Mouse (Mus musculus) limb, embryonic 14.5 days (tissue): ENCODE results near the gene Itgb3. TPM values are rescaled to one million over a fixed set of nuclear protein-coding genes. Genes with fewer than 3 reads are reported as not detected.

Experiments used
- ATAC-seq: fragments of 200-750 bp; cut with Nextera tagmentation; 2 replicates; pipeline ENCODE4 v1.8.0; 2017; ENCODE audit warnings: low read depth, moderate number of reproducible peaks, moderate TSS enrichment; ENCODE audit not compliant: low FRiP score
- DNase-seq: peaks from one replicate; pipeline ENCODE4 v3.0.0-alpha.2; 2015; ENCODE audit warnings: low spot score
- H3K27ac ChIP-seq: fragments of 300-500 bp; sonication (generic); replicated peaks from 2 replicates; pipeline ENCODE4 v1.5.1; 2014; ENCODE audit warnings: low read depth, mild to moderate bottlenecking, low read length, moderate library complexity, mixed read lengths
- H3K27me3 ChIP-seq: fragments of 300-500 bp; sonication (generic); 2 replicates; pipeline ENCODE4 v1.6.1; 2014; ENCODE audit warnings: low read length, mixed read lengths; ENCODE audit not compliant: control insufficient read depth, insufficient read depth
- H3K36me3 ChIP-seq: fragments of 300-500 bp; sonication (generic); 2 replicates; pipeline ENCODE4 v1.6.1; 2014; ENCODE audit warnings: mild to moderate bottlenecking, low read length, moderate library complexity, mixed read lengths; ENCODE audit not compliant: control insufficient read depth, insufficient read depth
- H3K4me1 ChIP-seq: fragments of 300-500 bp; sonication (generic); 2 replicates; pipeline ENCODE4 v1.6.1; 2014; ENCODE audit warnings: antibody characterized with exemption, low read length, mixed read lengths; ENCODE audit not compliant: control insufficient read depth, insufficient read depth
- H3K4me2 ChIP-seq: fragments of 300-500 bp; sonication (generic); replicated peaks from 2 replicates; pipeline ENCODE4 v1.6.1; 2014; ENCODE audit warnings: low read depth, mild to moderate bottlenecking, low read length, moderate library complexity; ENCODE audit not compliant: severe bottlenecking
- H3K4me3 ChIP-seq: fragments of 300-500 bp; sonication (generic); replicated peaks from 2 replicates; pipeline ENCODE4 v1.5.1; 2014; ENCODE audit warnings: low read length
- H3K9ac ChIP-seq: fragments of 300-500 bp; sonication (generic); 2 replicates; pipeline ENCODE4 v1.6.1; 2014; ENCODE audit warnings: mild to moderate bottlenecking, low read depth, low read length, moderate library complexity; ENCODE audit not compliant: severe bottlenecking
- H3K9me3 ChIP-seq: fragments of 300-500 bp; sonication (generic); 2 replicates; pipeline ENCODE4 v1.6.1; 2016; ENCODE audit warnings: low read length; ENCODE audit not compliant: control insufficient read depth
- POLR2A ChIP-seq: fragments of 200-500 bp; IDR thresholded peaks from 2 replicates; pipeline ENCODE4 v1.8.0; 2012; ENCODE audit warnings: inconsistent platforms, mild to moderate bottlenecking, moderate library complexity, borderline replicate concordance; ENCODE audit not compliant: insufficient read depth, insufficient read length; ENCODE audit errors: extremely low read depth
- WGBS: fragments of 180-500 bp; shearing (Covaris S2); extraction: QIAGEN DNeasy Blood & Tissue Kit; methylation state at CpG from one replicate; pipeline ENCODE4 v1.1.7; 2014; 5-methylcytosine and 5-hydroxymethylcytosine counted together
- polyA plus RNA-seq, 2 experiments: library from polyadenylated mRNA; depleted of rRNA in 1 of 2; stranded (reverse) in 1 of 2; unstranded in 1 of 2; fragments of >200 nt; fragmentation: Nextera tagmentation in 1 of 2; extraction: Ambion mirVana in 1 of 2; gene quantifications; 2 replicates each; pipeline versions ENCODE4 v1.2.1 to v1.2.3; 2012 to 2014

The Itgb3 gene
- polyA plus RNA-seq, 2 experiments: 1.4 to 2.9 TPM

DNA sequence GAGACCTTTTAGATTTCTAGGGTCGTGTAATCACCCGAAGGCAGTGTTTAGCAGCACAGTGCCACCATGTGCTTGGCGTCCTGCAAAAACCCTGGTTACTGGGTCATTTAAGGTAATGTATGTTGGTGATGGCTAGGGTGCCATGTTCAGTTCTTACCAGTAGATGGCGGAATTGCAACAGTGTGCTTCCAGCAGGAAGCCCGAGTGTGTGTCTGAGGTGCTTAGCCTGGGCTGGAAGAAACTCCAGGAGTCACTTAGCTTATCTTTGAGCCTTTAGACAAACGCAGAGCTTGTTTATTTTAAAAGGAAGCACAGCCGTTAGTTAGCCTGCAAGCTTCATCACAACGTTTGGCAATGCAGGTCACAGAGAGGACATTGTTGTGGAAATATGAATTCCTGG, 17.7 kb upstream of the Itgb3 start:
- DNase-seq (peak; percentile 83), ATAC-seq (peak; percentile 75; the same call in 1 of the 2 replicates)
- H3K4me3 ChIP-seq: no peak overlapping the region
- H3K4me2 ChIP-seq: no peak overlapping the region
- H3K4me1 ChIP-seq: no peaks in the 10 kb centered on the region
- TF ChIP-seq POLR2A: no peak
- no peak overlapping the region for H3K9ac ChIP-seq
- H3K36me3 ChIP-seq: no peaks in the 10 kb centered on the region
- H3K27ac ChIP-seq: no peak overlapping the region
- WGBS: under 1% methylated on average over 8 of the region's 8 CpGs
- no peaks in the 10 kb centered on the region for H3K9me3 ChIP-seq
- H3K27me3 ChIP-seq: no peaks in the 10 kb centered on the region

DNA sequence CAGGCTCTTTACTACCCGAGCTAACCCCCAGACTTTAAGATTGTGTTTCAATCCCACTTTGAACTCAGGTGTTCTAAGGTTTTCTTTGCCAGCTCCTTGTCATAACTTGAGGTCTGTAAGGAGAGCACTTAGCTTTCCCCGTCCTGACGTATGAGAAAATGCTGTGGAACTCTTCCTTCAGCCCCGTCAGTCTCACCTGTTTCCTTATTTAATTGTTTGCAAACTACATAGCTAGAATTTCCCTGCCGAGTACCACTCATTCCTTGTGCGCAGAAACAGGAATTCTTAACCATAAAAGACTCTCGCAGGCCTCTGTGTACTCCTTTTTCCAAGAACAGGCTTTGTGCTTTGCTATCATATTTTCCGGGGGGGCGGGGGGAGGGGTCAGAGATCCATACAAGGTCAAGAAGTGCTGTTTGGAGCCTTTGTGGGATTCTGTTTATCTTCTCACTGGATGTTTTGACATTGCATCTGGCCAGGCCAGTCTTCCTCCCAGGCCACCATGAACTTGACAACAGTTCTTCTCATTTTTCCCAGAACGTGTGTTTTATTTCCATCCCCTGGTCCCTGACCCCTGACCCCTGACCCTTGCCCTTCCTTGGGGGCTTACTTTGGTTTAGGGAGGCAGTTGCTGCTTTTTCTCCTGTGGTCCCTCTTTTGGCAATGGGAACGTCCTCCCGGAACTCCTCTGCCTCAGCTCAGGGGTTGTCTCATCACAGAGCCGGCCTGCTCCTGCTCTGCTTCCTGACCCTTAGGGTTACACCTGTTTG, 15.5 kb upstream of the Itgb3 start:
- no peak overlapping the region for H3K4me3 ChIP-seq
- H3K9ac ChIP-seq: no peak overlapping the region
- no peak overlapping the region for H3K27ac ChIP-seq
- H3K36me3 ChIP-seq: no peaks in the 10 kb centered on the region
- no peak overlapping the region for H3K4me2 ChIP-seq
- no peaks in the 10 kb centered on the region for H3K4me1 ChIP-seq
- no peak for TF ChIP-seq POLR2A
- no peaks in the 10 kb centered on the region for H3K27me3 ChIP-seq
- no peaks in the 10 kb centered on the region for H3K9me3 ChIP-seq
- DNase-seq (no peak), ATAC-seq (no peak)
- WGBS: 71% methylated on average over 13 of the region's 13 CpGs

DNA sequence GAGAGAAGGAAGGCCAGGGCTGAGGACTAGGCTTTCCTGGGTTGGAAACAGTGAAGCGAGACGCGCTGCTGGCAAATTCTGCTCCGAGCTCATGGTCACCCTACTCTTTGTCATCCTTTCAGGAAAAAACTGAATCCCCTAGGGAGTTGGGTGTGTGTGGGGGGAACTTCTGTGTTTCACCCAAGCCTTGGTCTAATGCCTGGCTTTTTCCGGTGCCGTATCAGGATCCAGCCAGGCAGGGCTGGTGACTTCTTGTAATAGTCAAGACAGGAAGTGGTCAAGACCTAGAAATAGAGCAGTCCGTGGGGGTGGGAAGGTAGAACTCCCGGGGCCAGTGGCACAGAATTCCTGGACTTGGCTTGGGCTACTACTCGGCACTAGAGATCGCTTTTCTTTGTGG, 11.4 kb upstream of the Itgb3 start:
- Histone ChIP-seq H3K4me2 (no peak overlapping the region), H3K9me3 (no peaks in the 10 kb centered on the region), H3K4me3 (no peak overlapping the region), H3K36me3 (no peaks in the 10 kb centered on the region), H3K27me3 (no peaks in the 10 kb centered on the region), H3K9ac (no peak overlapping the region), H3K27ac (no peak overlapping the region), H3K4me1 (no peaks in the 10 kb centered on the region)
- 73% methylated on average over 10 of the region's 10 CpGs for WGBS
- ATAC-seq: no peak
- no peak for TF ChIP-seq POLR2A
- DNase-seq: no peak

DNA sequence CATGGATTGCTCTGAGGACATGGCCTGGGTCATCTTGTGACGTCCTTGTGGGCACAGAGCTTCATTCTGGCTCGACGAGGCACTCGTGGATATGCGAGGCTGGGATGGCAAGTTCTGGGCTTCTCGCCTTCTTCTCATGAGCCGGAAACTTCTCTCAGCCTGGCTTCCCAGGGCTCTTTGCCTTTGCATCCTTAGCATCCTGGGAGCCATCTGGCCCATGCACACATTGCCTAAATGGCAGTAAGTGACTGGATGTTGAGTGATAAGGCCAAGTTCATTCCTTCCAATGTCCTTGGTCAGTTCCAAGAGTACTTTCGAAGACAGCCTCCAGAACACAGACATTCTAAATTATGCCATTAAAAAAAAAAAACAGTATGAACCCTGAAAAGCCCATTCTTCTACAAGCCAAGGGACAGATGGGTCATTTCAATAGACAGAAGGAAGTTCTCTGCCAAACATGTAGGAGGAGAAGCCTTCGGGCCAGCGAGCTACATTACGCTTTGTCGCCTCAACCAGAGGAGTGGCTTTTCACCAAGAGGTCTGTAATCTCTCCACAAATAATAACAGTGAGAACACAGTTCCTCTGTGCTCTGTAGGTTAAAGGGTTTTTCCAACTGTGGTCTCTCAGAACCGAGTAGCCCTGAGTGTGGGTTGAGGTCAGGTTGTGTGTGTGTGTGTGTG, 8.4 kb upstream of the Itgb3 start:
- Histone ChIP-seq H3K9ac (no peak overlapping the region), H3K9me3 (no peaks in the 10 kb centered on the region), H3K4me3 (no peak overlapping the region), H3K4me2 (no peak overlapping the region), H3K27me3 (no peaks in the 10 kb centered on the region), H3K27ac (no peak overlapping the region), H3K4me1 (no peaks in the 10 kb centered on the region), H3K36me3 (no peaks in the 10 kb centered on the region)
- ATAC-seq (no peak), DNase-seq (no peak)
- TF ChIP-seq POLR2A: no peak
- 88% methylated on average over 13 of the region's 13 CpGs for WGBS

DNA sequence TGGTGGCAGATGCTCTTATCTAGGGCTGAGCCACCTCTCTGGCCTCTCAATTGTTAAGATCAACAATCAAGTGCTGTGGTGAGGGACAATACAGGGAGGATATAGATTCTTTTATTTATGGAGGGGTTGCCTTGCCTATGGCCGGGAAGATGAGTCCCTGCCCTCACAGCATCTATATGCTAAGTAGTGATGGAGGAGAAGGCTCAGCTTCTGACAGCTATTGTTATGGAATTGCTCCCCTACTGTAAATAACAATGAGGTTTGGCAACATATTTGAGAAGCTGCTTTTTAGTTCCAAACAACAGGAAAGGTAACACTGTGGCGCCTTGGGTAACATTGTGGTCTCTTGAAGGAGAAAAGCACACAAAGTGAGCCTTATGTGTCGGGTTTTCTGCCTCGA, 7.1 kb upstream of the Itgb3 start:
- no peak for DNase-seq
- H3K9ac ChIP-seq: no peak overlapping the region
- 56% methylated on average over 4 of the region's 4 CpGs for WGBS

More for the DNA sequence above, 7.1 kb upstream of the Itgb3 start:
- ATAC-seq: no peak
- TF ChIP-seq POLR2A: no peak
- Histone ChIP-seq H3K9me3 (no peaks in the 10 kb centered on the region), H3K27ac (no peak overlapping the region), H3K36me3 (no peaks in the 10 kb centered on the region), H3K4me2 (no peak overlapping the region), H3K4me3 (no peak overlapping the region), H3K4me1 (no peaks in the 10 kb centered on the region), H3K27me3 (no peaks in the 10 kb centered on the region)
